Mouse (Mus musculus) adrenal gland, adult 10 weeks (tissue): ENCODE data around the gene Sec16a. TPM values are rescaled to one million over a fixed set of nuclear protein-coding genes. Genes with fewer than 3 reads are reported as not detected.

Experiments used
- polyA plus RNA-seq: library from polyadenylated mRNA; stranded (reverse); fragments of 350-450 nt; fragmentation: Illumina TruSeq; extraction: RNeasy Lipid Tissue Mini Kit (QIAGEN cat#74804); gene quantifications from one replicate; pipeline ENCODE4 v1.2.3, GENCODE M21; 2014; ENCODE audit warnings: low read depth, low replicate concordance

The Sec16a gene
- polyA plus RNA-seq, result 52.7 TPM

DNA sequence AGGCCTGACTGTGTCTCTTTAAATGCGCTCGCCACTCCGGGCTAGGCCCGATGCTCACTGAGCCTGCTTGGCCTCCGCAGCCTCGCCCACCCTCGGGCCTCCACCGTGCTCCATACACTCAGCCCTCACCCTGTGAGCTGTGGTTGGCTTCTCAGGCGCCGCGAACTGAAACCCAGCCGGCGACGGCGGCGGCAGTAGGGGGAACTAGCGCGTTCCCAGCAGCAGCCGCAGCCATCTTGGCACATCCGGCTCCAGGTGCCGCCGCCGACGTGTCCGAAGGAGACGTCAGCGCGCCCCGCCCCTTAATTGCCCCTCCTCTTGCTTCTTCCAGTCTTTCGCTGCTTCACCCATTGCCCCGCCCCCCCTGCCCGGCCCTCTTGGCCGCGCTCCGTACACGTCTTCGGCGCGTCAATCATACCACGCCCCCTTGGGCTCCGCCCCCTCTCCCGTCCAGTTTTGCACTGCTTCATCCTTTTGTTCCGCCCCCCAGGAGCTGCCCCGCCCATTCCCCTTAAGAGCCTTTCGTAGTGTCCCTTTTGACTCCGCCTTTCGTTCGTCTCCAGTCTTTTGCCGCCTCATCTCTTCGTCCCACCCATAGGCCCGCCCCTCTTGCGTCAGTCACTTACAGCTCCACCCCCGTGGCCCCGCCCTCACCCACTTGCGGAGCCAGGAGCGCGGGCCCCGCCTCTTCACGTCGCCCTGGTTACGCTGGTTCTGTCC is at the start of gene Sec16a:
Gene Sec16a (minus strand): TSS at position 271 of the 720 bp plus-strand sequence.

DNA sequence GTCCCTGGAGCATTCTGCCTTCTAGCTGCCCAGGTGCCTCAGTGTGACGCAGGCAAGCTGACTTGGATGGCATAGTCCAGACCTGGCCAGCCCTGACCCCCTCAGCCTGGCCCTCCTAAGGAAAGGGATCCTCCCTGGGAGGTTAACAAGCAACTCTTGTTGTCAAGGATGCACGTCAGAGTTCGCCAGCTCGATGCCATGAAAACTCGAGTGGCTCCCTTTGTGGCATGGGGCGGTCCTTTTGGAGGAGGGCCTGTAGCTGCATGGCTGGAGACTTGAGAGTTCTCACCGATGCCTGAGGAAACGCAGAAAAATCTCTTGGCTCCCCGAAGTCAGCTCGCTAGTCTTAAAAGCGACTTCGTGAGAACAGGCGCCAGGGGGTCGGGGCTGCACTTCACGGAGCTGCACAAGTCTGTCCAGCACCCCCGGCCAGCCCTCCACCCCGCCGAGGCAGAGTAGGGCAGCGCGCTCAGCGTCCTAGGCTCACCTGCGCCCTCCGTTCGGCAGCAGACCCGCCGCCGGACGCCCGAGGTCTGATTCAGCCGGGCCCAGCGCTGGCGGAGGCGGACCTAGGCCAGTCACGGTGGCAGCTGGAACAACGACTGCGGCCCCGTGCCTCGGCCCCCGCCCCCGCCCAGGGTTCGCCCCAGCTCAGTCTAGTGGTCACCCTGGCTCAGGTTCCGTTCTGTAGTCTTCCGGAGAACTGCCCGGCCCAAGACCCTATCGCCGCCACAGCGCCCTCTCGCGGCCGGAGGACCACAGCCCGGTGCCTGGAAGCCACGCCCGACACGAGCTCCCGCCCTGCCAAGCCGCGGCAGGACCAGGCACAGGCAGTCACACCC is 36.3 kb downstream of the Sec16a start, which contains the start of gene Inpp5e:
Gene Inpp5e (minus strand): TSS at position 689 of the 842 bp plus-strand sequence.

DNA sequence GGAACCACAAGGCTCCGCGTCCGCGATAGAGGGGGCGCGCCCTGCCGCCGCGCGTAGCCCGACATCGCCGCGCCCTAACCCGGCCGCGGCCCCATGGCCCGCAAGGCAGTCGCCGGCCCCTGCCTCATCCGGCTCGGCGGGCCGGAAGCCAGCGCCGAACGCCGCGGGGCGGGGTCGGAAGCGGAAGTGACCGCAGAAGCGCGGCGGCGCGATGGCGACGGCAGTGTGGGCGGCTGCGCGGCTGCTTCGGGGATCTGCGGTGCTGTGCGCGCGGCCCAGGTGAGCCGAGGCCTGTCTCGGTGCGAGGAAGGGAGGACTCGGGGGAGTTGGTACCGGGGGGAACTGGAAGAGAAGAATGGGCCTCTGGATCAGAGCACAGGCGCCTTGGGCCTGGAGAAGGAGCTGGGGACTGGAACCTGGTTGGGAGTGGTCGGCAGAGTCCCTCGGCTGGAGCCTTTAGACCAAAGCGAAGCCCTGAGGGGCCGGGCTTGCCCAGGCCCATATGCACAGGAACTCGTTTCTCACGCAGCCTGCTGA is 55.8 kb downstream of the Sec16a start, which contains the start of the genes Entr1 and Pmpca:
Gene Entr1 (minus strand): TSS at position 163 of the 537 bp plus-strand sequence.
Gene Pmpca (plus strand): TSS at position 186 of the 537 bp plus-strand sequence.

DNA sequence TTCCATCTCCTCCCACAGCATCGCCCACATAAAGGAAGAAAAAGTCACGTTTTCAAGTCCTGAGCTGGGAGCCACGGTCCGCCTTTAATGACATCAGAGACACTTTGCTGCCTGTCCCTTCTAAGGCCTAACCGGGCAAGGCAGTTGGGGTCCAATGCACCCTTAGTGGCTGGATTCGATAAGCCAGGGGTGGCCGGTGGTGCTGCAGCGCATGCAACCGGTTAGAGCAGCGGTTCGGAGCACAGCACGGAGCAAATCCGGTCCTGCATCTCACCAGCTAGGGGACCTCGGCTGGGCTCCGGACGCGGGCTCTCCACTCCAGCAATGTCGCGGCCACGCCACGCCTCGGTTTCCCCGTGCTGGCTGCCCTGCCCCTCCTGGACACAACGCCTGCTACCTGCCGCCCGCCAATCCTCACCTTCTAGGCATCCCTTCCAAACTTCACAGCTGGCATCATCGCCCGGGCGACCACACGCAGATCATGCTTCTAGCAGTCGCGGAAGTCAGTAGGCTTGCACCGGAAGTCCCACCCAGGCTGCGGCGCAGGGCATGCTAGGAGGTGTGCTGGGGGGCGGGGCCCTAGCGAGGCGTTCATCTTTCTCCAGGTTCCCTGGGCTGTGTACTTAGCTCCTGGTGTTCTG is 64.8 kb downstream of the Sec16a start, which contains the start of gene Snapc4:
Gene Snapc4 (minus strand): TSS at position 523 of the 641 bp plus-strand sequence.

DNA sequence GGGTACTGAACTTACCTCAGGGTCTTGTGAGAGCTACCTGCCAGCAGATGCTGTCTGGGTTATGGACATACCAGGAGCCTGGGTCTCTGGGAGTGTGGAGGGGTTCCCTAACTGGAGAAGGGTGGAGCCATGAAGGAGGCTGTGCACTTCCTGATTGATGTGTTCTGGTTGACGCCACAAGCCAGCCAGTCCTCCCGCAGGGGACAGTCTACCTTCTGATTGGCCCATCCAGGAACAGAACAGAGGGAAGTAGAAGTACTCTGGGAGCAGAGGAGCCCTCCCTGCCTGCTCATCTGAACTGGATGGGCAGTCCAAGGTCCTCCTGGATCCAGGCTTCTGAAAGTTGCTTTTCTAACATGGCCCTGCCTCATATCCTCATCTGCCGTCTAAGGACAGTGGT is 84.2 kb downstream of the Sec16a start, which contains the start of gene Card9:
Gene Card9 (minus strand): TSS at position 147 of the 400 bp plus-strand sequence.

Other genes starting within 250 kb of the Sec16a start
- not detected for gene Lhx3, start 236.9 kb downstream of the Sec16a start, polyA plus RNA-seq
- gene Qsox2, start 207.7 kb downstream of the Sec16a start, polyA plus RNA-seq, result 21.0 TPM
- 0.29 TPM for gene Ccdc187, start 150.7 kb downstream of the Sec16a start, polyA plus RNA-seq
- 0.64 TPM for gene Gpsm1, start 129.7 kb downstream of the Sec16a start, polyA plus RNA-seq
- 1.4 TPM for gene Dnlz, start 93.1 kb downstream of the Sec16a start, polyA plus RNA-seq
- not detected for gene Card9, start 84.3 kb downstream of the Sec16a start, polyA plus RNA-seq
- gene Snapc4, start 64.6 kb downstream of the Sec16a start, polyA plus RNA-seq, result 13.1 TPM
- gene Entr1, start 55.9 kb downstream of the Sec16a start, polyA plus RNA-seq, result 36.0 TPM
- 199 TPM for gene Pmpca, start 55.9 kb downstream of the Sec16a start, polyA plus RNA-seq
- 9.9 TPM for gene Inpp5e, start 36.0 kb downstream of the Sec16a start, polyA plus RNA-seq
- 2.2 TPM for gene Notch1, start 71.4 kb upstream of the Sec16a start, polyA plus RNA-seq
- 9.3 TPM for gene Egfl7, start 134.8 kb upstream of the Sec16a start, polyA plus RNA-seq
- gene Gm20532, start 141.4 kb upstream of the Sec16a start, polyA plus RNA-seq, result not detected
- 19.9 TPM for gene Agpat2, start 159.2 kb upstream of the Sec16a start, polyA plus RNA-seq
- gene Fam69b, start 183.2 kb upstream of the Sec16a start, polyA plus RNA-seq, result not detected
- not detected for gene Lcn4, start 226.1 kb upstream of the Sec16a start, polyA plus RNA-seq